Mouse (Mus musculus): ENCODE measurements around the gene Gm20388. TPM values are rescaled to one million over a fixed set of nuclear protein-coding genes. Genes with fewer than 3 reads are reported as not detected.

Gene Gm20388
- total and polyA plus RNA-seq, 3 experiments = 0.02 to 0.05 TPM; not detected in 1

- ATAC-seq (ENCODE audit: extremely low read depth, insufficient number of reproducible peaks, low FRiP score, poor library complexity, severe bottlenecking) = no peak
- Histone ChIP-seq H3K4me3 (ENCODE audit: low read depth, low read length) (no peak overlapping the region), H3K4me1 (ENCODE audit: insufficient read depth, low read depth, low read length) (no peaks in the 10 kb centered on the region), H3K27me3 (ENCODE audit: insufficient read depth, low read length) (no peaks in the 10 kb centered on the region), H3K36me3 (replicated peaks) (no peaks in the 10 kb centered on the region), H3K9me3 (replicated peaks) (peaks cover 7% of the 10 kb centered on the region)
- DNase-seq (ENCODE audit: low spot score) = no peak
- TF ChIP-seq GATA1 (IDR thresholded peaks at IDR 0.05; ENCODE audit: borderline replicate concordance, low read length) = no peak
- TF ChIP-seq GATA2 (IDR thresholded peaks at IDR 0.05; ENCODE audit: borderline replicate concordance, low read depth, low read length) = no peak
Measured at GRCm38 (mm10) chr8:123634395-123635131, 3723.9 kb downstream of the Gm20388 start.

- Histone ChIP-seq H3K9me3 (replicated peaks) (peaks cover 12% of the 10 kb centered on the region), H3K36me3 (replicated peaks) (no peaks in the 10 kb centered on the region), H3K4me1 (ENCODE audit: insufficient read depth, low read depth, low read length) (no peaks in the 10 kb centered on the region), H3K27me3 (ENCODE audit: insufficient read depth, low read length) (no peaks in the 10 kb centered on the region), H3K4me3 (ENCODE audit: low read depth, low read length) (no peak overlapping the region)
- TF ChIP-seq POLR2AphosphoS5 (IDR thresholded peaks at IDR 0.05; ENCODE audit: insufficient replicate concordance, low read depth, low read length) (no peak), TAL1 (conservative IDR thresholded peaks at IDR 0.05; ENCODE audit: low read depth, low read length) (no peak), GATA1 (IDR thresholded peaks at IDR 0.05; ENCODE audit: borderline replicate concordance, low read length) (no peak), CTCF (IDR thresholded peaks at IDR 0.05; ENCODE audit: low read depth, low read length) (no peak), GATA2 (IDR thresholded peaks at IDR 0.05; ENCODE audit: borderline replicate concordance, low read depth, low read length) (no peak)
- no peak for ATAC-seq (ENCODE audit: extremely low read depth, insufficient number of reproducible peaks, low FRiP score, poor library complexity, severe bottlenecking)
- DNase-seq (ENCODE audit: low spot score) = no peak
Measured at GRCm38 (mm10) chr8:123635671-123636070, 3725.0 kb downstream of the Gm20388 start.

GRCm38 (mm10) chr8:123643330-123644051 lies 3732.8 kb downstream of the Gm20388 start:
- no peak for TF ChIP-seq POLR2AphosphoS5 (IDR thresholded peaks at IDR 0.05; ENCODE audit: insufficient replicate concordance, low read depth, low read length)
- TF ChIP-seq GATA2 (IDR thresholded peaks at IDR 0.05; ENCODE audit: borderline replicate concordance, low read depth, low read length) = no peak
- TF ChIP-seq TAL1 (conservative IDR thresholded peaks at IDR 0.05; ENCODE audit: low read depth, low read length) = no peak
- no peak for TF ChIP-seq GATA1 (IDR thresholded peaks at IDR 0.05; ENCODE audit: borderline replicate concordance, low read length)
- no peak for TF ChIP-seq CTCF (IDR thresholded peaks at IDR 0.05; ENCODE audit: low read depth, low read length)
- DNase-seq (ENCODE audit: low spot score) (no peak), ATAC-seq (ENCODE audit: extremely low read depth, insufficient number of reproducible peaks, low FRiP score, poor library complexity, severe bottlenecking) (no peak)
- Histone ChIP-seq H3K27me3 (ENCODE audit: insufficient read depth, low read length) (peaks cover 6% of the 10 kb centered on the region; the same call in 1 of the 2 replicates), H3K36me3 (replicated peaks) (no peaks in the 10 kb centered on the region), H3K9me3 (replicated peaks) (peaks cover 27% of the 10 kb centered on the region), H3K4me1 (ENCODE audit: insufficient read depth, low read depth, low read length) (no peaks in the 10 kb centered on the region), H3K4me3 (ENCODE audit: low read depth, low read length) (no peak overlapping the region)

GRCm38 (mm10) chr8:123645229-123645628 lies 3734.6 kb downstream of the Gm20388 start:
- DNase-seq (ENCODE audit: low spot score) (no peak), ATAC-seq (ENCODE audit: extremely low read depth, insufficient number of reproducible peaks, low FRiP score, poor library complexity, severe bottlenecking) (no peak)
- Histone ChIP-seq H3K9me3 (replicated peaks) (peaks cover 32% of the 10 kb centered on the region), H3K4me3 (ENCODE audit: low read depth, low read length) (0 out of 2 replicates have a peak overlapping the region, but pooled peaks have one; percentile 29), H3K36me3 (replicated peaks) (no peaks in the 10 kb centered on the region), H3K27me3 (ENCODE audit: insufficient read depth, low read length) (peaks cover 6% of the 10 kb centered on the region; the same call in 1 of the 2 replicates), H3K4me1 (ENCODE audit: insufficient read depth, low read depth, low read length) (no peaks in the 10 kb centered on the region)
- TF ChIP-seq GATA1 (IDR thresholded peaks at IDR 0.05; ENCODE audit: borderline replicate concordance, low read length) (no peak), POLR2AphosphoS5 (IDR thresholded peaks at IDR 0.05; ENCODE audit: insufficient replicate concordance, low read depth, low read length) (no peak), TAL1 (conservative IDR thresholded peaks at IDR 0.05; ENCODE audit: low read depth, low read length) (no peak), GATA2 (IDR thresholded peaks at IDR 0.05; ENCODE audit: borderline replicate concordance, low read depth, low read length) (no peak), CTCF (IDR thresholded peaks at IDR 0.05; ENCODE audit: low read depth, low read length) (no peak)

- H3K36me3 ChIP-seq (replicated peaks) = no peaks in the 10 kb centered on the region
- H3K27me3 ChIP-seq (ENCODE audit: insufficient read depth, low read length) = peaks cover 6% of the 10 kb centered on the region; the same call in 1 of the 2 replicates
- ATAC-seq (ENCODE audit: extremely low read depth, insufficient number of reproducible peaks, low FRiP score, poor library complexity, severe bottlenecking) = no peak
- no peak for DNase-seq (ENCODE audit: low spot score)
- H3K9me3 ChIP-seq (replicated peaks) = peaks cover 38% of the 10 kb centered on the region
- no peaks in the 10 kb centered on the region for H3K4me1 ChIP-seq (ENCODE audit: insufficient read depth, low read depth, low read length)
- H3K4me3 ChIP-seq (ENCODE audit: low read depth, low read length) = no peak overlapping the region
- TF ChIP-seq GATA2 (IDR thresholded peaks at IDR 0.05; ENCODE audit: borderline replicate concordance, low read depth, low read length) = no peak
Measured at GRCm38 (mm10) chr8:123648245-123649170, 3737.9 kb downstream of the Gm20388 start.

GRCm38 (mm10) chr8:123649483-123649882 lies 3738.8 kb downstream of the Gm20388 start:
- Histone ChIP-seq H3K4me3 (ENCODE audit: low read depth, low read length) (no peak overlapping the region), H3K9me3 (replicated peaks) (peaks cover 45% of the 10 kb centered on the region), H3K4me1 (ENCODE audit: insufficient read depth, low read depth, low read length) (no peaks in the 10 kb centered on the region), H3K27me3 (ENCODE audit: insufficient read depth, low read length) (peaks cover 3% of the 10 kb centered on the region; the same call in 1 of the 2 replicates), H3K36me3 (replicated peaks) (no peaks in the 10 kb centered on the region)
- DNase-seq (ENCODE audit: low spot score) (no peak), ATAC-seq (ENCODE audit: extremely low read depth, insufficient number of reproducible peaks, low FRiP score, poor library complexity, severe bottlenecking) (no peak)
- TF ChIP-seq CTCF (IDR thresholded peaks at IDR 0.05; ENCODE audit: low read depth, low read length) (no peak), GATA2 (IDR thresholded peaks at IDR 0.05; ENCODE audit: borderline replicate concordance, low read depth, low read length) (no peak), TAL1 (conservative IDR thresholded peaks at IDR 0.05; ENCODE audit: low read depth, low read length) (no peak), GATA1 (IDR thresholded peaks at IDR 0.05; ENCODE audit: borderline replicate concordance, low read length) (no peak), POLR2AphosphoS5 (IDR thresholded peaks at IDR 0.05; ENCODE audit: insufficient replicate concordance, low read depth, low read length) (no peak)

All from G1E (cell line).